In the genomic region with DNA sequence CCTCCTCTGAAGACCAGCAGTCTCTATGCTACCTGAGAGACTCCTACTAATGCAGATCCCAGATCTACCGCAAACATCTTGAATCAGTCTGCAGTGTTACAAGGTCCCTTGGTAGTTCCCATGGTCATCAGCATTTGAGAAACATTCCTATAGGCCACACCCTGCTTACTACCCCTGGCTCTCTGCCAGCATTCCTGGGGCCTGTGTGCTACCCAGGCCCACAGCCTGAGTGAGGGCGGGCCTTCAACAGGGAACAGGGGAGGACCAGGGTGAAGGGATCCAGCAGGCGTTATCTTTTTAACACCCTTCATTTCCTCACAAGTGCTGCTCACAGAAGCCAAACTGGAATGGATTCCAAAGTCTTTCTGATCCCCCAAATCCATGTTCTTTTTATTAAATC, we compare ENCODE assay signal across 9 mouse cellular contexts.
DNase-seq lines count a peak whose midpoint lies in the region; ATAC-seq and TF ChIP-seq lines count a peak whose summit lies in the region.
"Had no signal": no experiment of that assay in that cellular context is flagged by ENCODE, and none has a peak within 500 bp of the region (broad histone marks: within the 10 kb centered on the region; RNA-seq: fewer than 3 reads in every experiment).

No protein-coding gene starts in this region.

- WGBS in kidney, embryonic 15.5 days: 51% methylated on average over 3 of the region's 3 CpGs

- no peak for DNase-seq in kidney, adult 18-20 months
- peak; percentile 24 for DNase-seq in brain, embryonic 14.5 days (ENCODE audit: low read depth)
- DNase-seq in heart, postnatal 14 days: peak; percentile 42
- DNase-seq in mesoderm, embryonic 11.5 days (ENCODE audit: low read depth, low spot score): peak; percentile 69
- no peak for DNase-seq in thymus, postnatal 4 days

- TF ChIP-seq CTCF in brain, embryonic 14.5 days (IDR thresholded peaks at IDR 0.05; ENCODE audit: borderline replicate concordance, extremely low read depth, insufficient read depth, insufficient read length): no peak

- intact Hi-C loops in heart, postnatal 14 days (cut with DNase I): no loop called here

- no peaks in the 10 kb centered on the region for H3K9me3 ChIP-seq in kidney, embryonic 15.5 days (replicated peaks)

- ATAC-seq in kidney, embryonic 15.5 days (replicated peaks; ENCODE audit: low FRiP score): peak; percentile 52; the same call in 1 of the 2 replicates
- no peak for ATAC-seq in erythroblast, adult 5-6 weeks (replicated peaks; ENCODE audit: low FRiP score, poor library complexity, severe bottlenecking)
- no peak for ATAC-seq in activated CD4-positive, CD25-positive, alpha-beta regulatory T cell, adult 4 months

- no peaks in the 10 kb centered on the region for H3K36me3 ChIP-seq in kidney, embryonic 15.5 days

- H3K9ac ChIP-seq in kidney, embryonic 15.5 days: no peak overlapping the region

- peaks cover 22% of the 10 kb centered on the region for H3K4me1 ChIP-seq in kidney, embryonic 15.5 days

- H3K4me3 ChIP-seq in kidney, embryonic 15.5 days (replicated peaks): no peak overlapping the region
- H3K4me3 ChIP-seq: myocyte had no signal

- no peak overlapping the region for H3K27ac ChIP-seq in kidney, embryonic 15.5 days

- no peak for TF ChIP-seq POLR2A in brain, embryonic 14.5 days (IDR thresholded peaks at IDR 0.05; ENCODE audit: borderline replicate concordance, extremely low read depth, insufficient read depth, insufficient read length, poor library complexity, severe bottlenecking)

- H3K4me2 ChIP-seq in kidney, embryonic 15.5 days: no peak overlapping the region

- no peaks in the 10 kb centered on the region for H3K27me3 ChIP-seq in kidney, embryonic 15.5 days

Comparison
In these comparisons a context has a peak if more than half of its experiments do, and no peak if none do; other contexts are left out.
1. DNase-seq: peak in brain, embryonic 14.5 days (single experiment), heart, postnatal 14 days (2 of 2) and mesoderm, embryonic 11.5 days (single experiment); none in kidney, adult 18-20 months (single experiment) and thymus, postnatal 4 days (single experiment).